Mouse (Mus musculus): ENCODE results near the gene Tmem26.

DNA sequence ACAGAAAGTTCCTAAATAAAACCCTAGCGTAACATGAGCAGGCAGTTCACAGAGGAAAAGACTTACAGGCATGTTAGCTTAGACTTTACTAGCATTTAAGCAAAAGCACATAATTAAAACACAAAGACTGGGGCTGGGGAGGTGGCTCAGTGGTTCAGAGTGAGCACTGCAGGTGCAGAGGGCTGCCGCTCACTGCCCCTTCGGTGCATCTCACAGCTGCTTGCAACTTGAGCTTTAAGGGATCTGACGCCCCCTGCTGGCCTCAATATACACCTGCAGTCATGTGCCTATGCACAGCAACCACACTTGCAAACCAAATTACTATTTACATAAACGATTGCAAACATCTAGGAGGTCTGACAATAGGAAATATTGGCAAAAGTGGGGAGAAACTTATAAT is 87.5 kb downstream of the Tmem26 start:
- TF ChIP-seq POLR2A (IDR thresholded peaks at IDR 0.05; ENCODE audit: low read depth, low read length) = no peak
- 0 out of 2 replicates have a peak, but pooled peaks have one; percentile 13 for TF ChIP-seq CTCF (conservative IDR thresholded peaks at IDR 0.05; ENCODE audit: insufficient read depth, insufficient read length, low read depth, low read length)
